Mouse (Mus musculus) Patski (cell line): ENCODE results near the gene Fcrla. TPM values are rescaled to one million over a fixed set of nuclear protein-coding genes. Genes with fewer than 3 reads are reported as not detected.
"Not testable (repeated sequence)": the region's sequence is repeated elsewhere in the genome, so short reads cannot be mapped to it uniquely, and the experiment has no call there.

ENCODE experiments used
- ATAC-seq: fragments of 100-300 bp; one replicate; pipeline ENCODE4 v1.8.0; 2021
- CTCF ChIA-PET: fragments of 350-600 bp; sonication (Branson Sonifier 250); formaldehyde crosslinking; loops from one replicate; lab custom pipeline; 2022; ENCODE audit warnings: inconsistent platforms; lab: Charles Lee
- POLR2A ChIA-PET: fragments of 350-600 bp; sonication (Branson Sonifier 250); formaldehyde crosslinking; loops from one replicate; lab custom pipeline; 2022; ENCODE audit warnings: antibody characterized with exemption, inconsistent platforms; lab: Charles Lee
- DNase-seq: peaks from one replicate; pipeline ENCODE4 v3.0.0-alpha.2; 2011; ENCODE audit warnings: low read depth, low spot score
- H3K27me3 ChIP-seq: fragments of 371-371 bp; one replicate; pipeline ENCODE4 v1.5.1; 2021
- CTCF ChIP-seq: fragments of 100-300 bp; IDR thresholded peaks from one replicate; pipeline ENCODE4 v1.5.1; 2021
- in situ Hi-C: fragments of 300-500 bp; cut with MboI; formaldehyde crosslinking; loops from 3 replicates; pipeline ENCODE4 v1.11.1; 2018; ENCODE audit warnings: low pct_unique_long_range_greater_than_20kb, mixed read lengths
- polyA plus RNA-seq: library from polyadenylated mRNA; unstranded; gene quantifications from one replicate; pipeline ENCODE4 v1.2.3, GENCODE M21; 2021

Gene Fcrla
- polyA plus RNA-seq, 1 experiment from 2014 or later: not detected

DNA sequence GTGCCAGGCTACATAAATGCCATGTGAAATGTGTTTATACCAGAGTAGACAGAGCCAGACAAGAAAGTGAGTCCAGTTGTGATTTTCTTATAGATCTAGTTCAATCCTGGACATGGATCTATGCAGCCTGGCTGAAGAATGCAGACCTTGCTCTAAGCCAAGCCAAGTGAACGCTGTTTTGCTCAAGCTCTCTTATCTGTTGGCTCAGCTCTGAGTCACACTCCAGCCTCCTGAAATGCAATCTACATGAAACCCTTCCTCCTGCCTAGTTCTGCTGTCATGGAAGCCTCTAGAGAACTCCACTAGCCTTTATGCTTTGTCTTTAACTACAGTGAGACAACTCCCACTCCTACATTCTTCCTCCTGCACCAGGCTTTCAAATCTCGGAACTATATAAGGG is 34.9 kb upstream of the Fcrla start:
- in situ Hi-C loops: no loop called here
- ATAC-seq: no peak
- no peaks in the 10 kb centered on the region for H3K27me3 ChIP-seq
- CTCF ChIA-PET: no interaction called here
- no peak for TF ChIP-seq CTCF
- POLR2A ChIA-PET: no interaction called here
- DNase-seq: no peak

DNA sequence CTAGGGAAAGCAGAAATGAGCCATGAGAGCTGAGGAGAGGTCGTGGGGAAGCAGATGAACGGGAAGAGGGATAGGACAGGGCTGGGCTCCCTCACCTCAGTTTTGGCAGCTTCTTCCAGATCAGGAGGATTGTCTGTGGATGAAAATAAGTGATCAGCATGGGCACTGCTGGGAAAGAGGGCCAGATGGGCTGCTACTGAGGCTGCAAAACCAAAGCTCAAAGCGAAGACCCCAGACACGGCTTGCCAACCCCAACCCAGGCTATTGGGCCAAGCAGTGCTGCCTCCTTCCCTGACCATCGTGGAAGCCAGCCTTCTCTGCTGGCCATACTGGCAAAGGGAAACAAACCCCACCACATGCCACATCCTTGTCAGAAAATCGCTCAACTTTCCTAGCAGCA is 33.7 kb upstream of the Fcrla start:
- H3K27me3 ChIP-seq: peaks cover 3% of the 10 kb centered on the region
- in situ Hi-C loops: no loop called here
- no peak for ATAC-seq
- DNase-seq: no peak
- ChIA-PET POLR2A (no interaction called here), CTCF (interaction anchor here (1.3 kb wide), 1 partner anchor 11 kb away, joined by 3 read pairs; no protein-coding TSS in a partner anchor)
- no peak for TF ChIP-seq CTCF

DNA sequence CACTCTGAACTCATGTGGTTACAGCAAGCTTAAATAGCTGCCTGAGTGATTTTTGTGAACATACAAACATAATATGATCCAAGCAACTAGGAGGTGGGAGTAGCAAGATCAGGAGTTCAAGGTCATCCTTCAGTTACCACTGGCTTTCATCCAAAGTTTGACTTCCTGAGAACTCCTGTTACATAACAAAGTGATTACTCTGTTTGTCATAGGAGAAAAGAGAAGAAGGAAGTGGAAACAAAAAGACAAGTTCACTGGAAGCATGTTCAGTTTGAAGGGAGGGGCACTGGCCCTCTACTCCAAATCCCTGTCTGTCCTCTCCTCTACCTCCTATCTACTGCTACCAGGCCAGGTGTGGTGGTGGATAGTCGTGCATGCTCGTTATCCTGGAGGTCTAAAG is 32.4 kb upstream of the Fcrla start:
- no peak for DNase-seq
- TF ChIP-seq CTCF: no peak
- CTCF ChIA-PET: no interaction called here
- POLR2A ChIA-PET: no interaction called here
- in situ Hi-C loops: no loop called here
- no peak for ATAC-seq
- peaks cover 3% of the 10 kb centered on the region for H3K27me3 ChIP-seq

DNA sequence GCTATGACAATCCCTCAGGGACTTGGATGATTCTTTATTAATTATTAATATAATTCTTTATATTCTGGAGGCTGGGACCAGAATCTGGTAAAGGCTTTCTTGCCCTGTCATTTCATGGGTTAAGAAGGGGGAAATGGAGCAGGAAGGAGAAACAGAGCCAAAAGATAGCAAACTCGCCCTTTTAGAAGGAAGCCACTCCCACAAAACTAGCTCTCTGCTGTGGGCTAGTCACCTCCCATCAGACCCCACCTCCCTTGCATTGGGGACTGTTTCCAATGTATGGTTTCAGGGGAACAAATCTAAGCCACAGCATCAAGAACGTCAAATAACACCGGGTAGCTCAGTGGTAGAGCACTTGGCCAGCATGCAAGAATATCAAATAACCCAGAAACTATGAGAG is 30.8 kb upstream of the Fcrla start:
- DNase-seq (no peak), ATAC-seq (no peak)
- H3K27me3 ChIP-seq: peaks cover 3% of the 10 kb centered on the region
- in situ Hi-C loops: no loop called here
- ChIA-PET POLR2A (no interaction called here), CTCF (no interaction called here)
- TF ChIP-seq CTCF: no peak

- in situ Hi-C loops: no loop called here
Observed at GRCm38 (mm10) chr1:170953192-170953591, 25.8 kb upstream of the Fcrla start.

GRCm38 (mm10) chr1:170950772-170951171 is 23.4 kb upstream of the Fcrla start:
- POLR2A ChIA-PET: no interaction called here
- CTCF ChIA-PET: no interaction called here
- in situ Hi-C loops: no loop called here
- no peak for TF ChIP-seq CTCF
- no peak for DNase-seq
- H3K27me3 ChIP-seq: no peaks in the 10 kb centered on the region
- no peak for ATAC-seq

More at GRCm38 (mm10) chr1:170953192-170953591, 25.8 kb upstream of the Fcrla start:
- DNase-seq (no peak), ATAC-seq (no peak)
- POLR2A ChIA-PET: no interaction called here
- peaks cover 3% of the 10 kb centered on the region for H3K27me3 ChIP-seq
- no peak for TF ChIP-seq CTCF
- CTCF ChIA-PET: no interaction called here

- H3K27me3 ChIP-seq, POLR2A ChIA-PET, DNase-seq, CTCF ChIA-PET, ATAC-seq, in situ Hi-C loops: not testable (repeated sequence)
Observed at GRCm38 (mm10) chr1:170944908-170945307, 17.5 kb upstream of the Fcrla start.

GRCm38 (mm10) chr1:170944151-170944550 is 16.8 kb upstream of the Fcrla start:
- not testable (repeated sequence) for DNase-seq

GRCm38 (mm10) chr1:170939255-170939654 is 11.9 kb upstream of the Fcrla start:
- ChIA-PET CTCF (interaction anchor here (1.1 to 1.5 kb wide), 3 partner anchors 12 to 97 kb away, joined by 3 to 4 read pairs (median 4); no protein-coding TSS in a partner anchor), POLR2A (no interaction called here)
- no peak for TF ChIP-seq CTCF
- ATAC-seq: no peak
- no peaks in the 10 kb centered on the region for H3K27me3 ChIP-seq
- DNase-seq: no peak
- in situ Hi-C loops: no loop called here

More at GRCm38 (mm10) chr1:170944151-170944550, 16.8 kb upstream of the Fcrla start:
- in situ Hi-C loops, H3K27me3 ChIP-seq, POLR2A ChIA-PET, CTCF ChIA-PET, ATAC-seq: not testable (repeated sequence)

DNA sequence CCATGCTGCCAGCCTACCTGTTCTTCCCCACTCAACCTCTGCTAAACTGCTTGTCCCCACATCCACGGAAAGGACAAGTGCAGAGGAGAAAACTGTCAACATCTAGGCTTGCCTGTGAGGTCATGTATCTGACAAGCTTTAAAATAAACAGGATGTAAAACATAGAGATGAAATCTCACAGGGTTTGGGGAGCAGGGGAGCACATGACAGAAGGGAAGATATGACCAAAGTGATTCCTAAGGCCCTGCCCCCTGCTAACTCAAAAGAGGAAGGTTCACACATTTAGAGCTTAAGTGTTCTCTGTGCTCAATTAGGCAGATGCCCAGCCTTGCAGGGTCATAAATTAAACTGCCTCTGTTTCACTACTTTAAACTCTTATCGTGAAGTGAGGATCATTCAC is 7.0 kb upstream of the Fcrla start:
- CTCF ChIA-PET: interaction anchor here (1.4 kb wide), 1 partner anchor 16 kb away, joined by 3 read pairs; no protein-coding TSS in a partner anchor
- no peak for DNase-seq
- POLR2A ChIA-PET: no interaction called here
- TF ChIP-seq CTCF: no peak
- H3K27me3 ChIP-seq: no peaks in the 10 kb centered on the region
- ATAC-seq: no peak
- in situ Hi-C loops: no loop called here

GRCm38 (mm10) chr1:170933940-170934339 is 6.6 kb upstream of the Fcrla start:
- TF ChIP-seq CTCF: no peak
- no peaks in the 10 kb centered on the region for H3K27me3 ChIP-seq
- in situ Hi-C loops: no loop called here
- ATAC-seq: no peak
- CTCF ChIA-PET: interaction anchor here (1.4 kb wide), 1 partner anchor 15 kb away, joined by 3 read pairs; no protein-coding TSS in a partner anchor
- no peak for DNase-seq
- POLR2A ChIA-PET: no interaction called here

DNA sequence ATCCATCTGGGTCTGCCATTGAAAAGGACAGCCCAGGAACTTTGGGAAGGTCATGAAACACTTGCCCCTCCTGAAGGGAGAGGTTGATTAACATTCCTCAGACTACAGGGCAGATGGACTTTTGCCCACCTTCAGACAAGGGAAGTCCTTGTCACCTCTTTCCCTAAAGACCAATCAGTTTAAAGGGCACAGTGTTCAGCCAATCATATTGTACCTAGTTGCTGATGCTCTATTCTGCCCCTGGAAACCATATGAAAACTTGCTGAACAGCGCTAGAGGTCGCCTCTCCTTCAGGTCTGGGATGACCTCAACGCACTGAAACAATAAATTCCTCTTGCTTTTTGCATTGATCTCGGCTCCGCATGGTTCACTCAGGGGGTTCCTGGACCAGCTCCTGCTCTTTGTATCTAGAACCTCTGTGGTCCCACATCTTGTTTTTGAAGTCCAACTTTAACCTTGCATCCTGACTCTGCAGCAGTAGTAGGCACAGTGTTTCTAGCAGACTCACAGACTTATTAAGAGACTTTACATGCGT is 6.1 kb upstream of the Fcrla start:
- no peak for TF ChIP-seq CTCF
- CTCF ChIA-PET: no interaction called here
- no peak for DNase-seq
- in situ Hi-C loops: no loop called here
- no peak for ATAC-seq
- POLR2A ChIA-PET: no interaction called here
- no peaks in the 10 kb centered on the region for H3K27me3 ChIP-seq
